Mouse (Mus musculus) thymus, postnatal 10 days (tissue): ENCODE results near the gene Msh3.
"Not testable (repeated sequence)": the region's sequence is repeated elsewhere in the genome, so short reads cannot be mapped to it uniquely, and the experiment has no call there.

Experiments
- DNase-seq, 2 experiments: peaks; one replicate each; pipeline ENCODE4 v3.0.0; 2021; ENCODE audit warnings: low spot score in 2 of 2

Msh3 gene

DNA sequence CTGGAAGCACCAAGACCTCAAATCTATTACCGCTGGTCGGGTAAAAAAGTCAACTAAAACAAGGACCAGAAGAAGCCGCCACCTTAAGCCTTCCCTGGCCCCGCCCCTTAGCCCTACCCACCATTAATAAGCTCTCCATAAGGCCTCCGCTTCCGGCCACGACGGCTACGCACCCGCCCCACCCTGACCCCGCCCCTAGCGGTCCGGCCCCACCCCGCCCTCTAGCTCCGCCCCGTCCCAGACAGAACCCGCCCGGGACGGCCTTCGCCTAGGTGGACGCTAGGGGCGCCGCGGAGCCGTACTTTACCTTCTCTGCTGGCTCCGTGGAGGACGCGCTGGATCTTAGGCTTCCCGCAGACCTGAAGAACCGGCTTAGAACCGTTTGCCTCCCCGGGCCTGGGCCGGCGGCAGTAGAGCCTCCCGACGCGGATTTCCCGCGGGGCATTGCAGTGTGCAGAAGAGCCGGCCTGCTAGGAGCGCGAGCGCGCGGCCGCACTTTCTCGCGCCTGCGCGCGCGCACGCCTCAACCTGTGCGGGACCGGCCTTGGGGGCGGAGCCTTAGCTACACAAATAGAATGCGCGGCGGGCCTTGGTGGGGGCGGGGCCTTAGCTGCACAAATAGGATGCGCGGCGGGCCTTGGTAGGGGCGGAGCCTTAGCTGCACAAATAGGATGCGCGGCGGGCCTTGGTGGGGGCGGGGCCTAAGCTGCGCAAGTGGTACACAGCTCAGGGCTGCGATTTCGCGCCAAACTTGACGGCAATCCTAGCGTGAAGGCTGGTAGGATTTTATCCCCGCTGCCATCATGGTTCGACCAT, at the start of gene Msh3, which contains the start of gene Dhfr:
Gene Msh3 (minus strand): TSS at position 548 of the 816 bp plus-strand sequence.
Gene Dhfr (plus strand): TSS at position 271 of the 816 bp plus-strand sequence.
- DNase-seq = peak; percentile 96 to 98

DNA sequence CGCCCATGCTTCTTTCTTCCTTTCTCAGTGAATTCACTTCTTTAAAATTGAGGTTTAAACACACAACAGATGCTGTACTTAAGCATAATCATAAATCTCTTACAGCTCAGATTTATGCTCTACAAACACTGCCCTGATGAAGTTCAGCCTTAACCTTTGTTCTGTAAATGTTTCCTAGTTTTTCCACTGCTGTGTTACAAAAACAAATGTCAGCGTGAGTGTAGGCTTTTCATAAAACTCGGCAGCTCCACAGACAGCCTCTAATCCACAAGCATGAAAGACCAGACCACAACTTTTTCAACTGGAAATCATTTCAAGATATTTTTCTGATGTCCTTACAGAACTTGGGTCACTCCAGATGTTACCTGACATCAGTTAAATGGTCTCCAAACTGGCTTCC, 48.7 kb upstream of the Msh3 start:
- no peak for DNase-seq

DNA sequence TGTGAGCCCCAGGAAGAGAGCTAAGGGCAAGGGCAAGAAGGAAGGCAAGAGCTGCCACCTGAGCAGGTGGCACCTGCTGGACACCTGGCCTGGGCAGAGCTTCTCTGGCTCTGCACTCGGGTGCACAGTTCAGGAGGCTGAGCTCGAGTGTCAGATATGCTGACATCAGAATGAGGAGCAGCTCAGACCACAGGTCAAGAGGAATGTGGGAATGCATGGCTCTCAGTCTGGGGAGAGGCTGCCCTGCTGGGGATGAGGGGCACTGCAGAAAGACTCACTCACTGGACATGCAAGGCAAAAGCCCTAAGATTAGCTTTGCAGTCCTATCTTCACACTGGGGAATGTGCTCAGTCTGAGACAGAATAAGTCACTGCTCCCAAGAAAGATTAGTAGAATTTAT, 47.3 kb upstream of the Msh3 start:
- no peak for DNase-seq

DNA sequence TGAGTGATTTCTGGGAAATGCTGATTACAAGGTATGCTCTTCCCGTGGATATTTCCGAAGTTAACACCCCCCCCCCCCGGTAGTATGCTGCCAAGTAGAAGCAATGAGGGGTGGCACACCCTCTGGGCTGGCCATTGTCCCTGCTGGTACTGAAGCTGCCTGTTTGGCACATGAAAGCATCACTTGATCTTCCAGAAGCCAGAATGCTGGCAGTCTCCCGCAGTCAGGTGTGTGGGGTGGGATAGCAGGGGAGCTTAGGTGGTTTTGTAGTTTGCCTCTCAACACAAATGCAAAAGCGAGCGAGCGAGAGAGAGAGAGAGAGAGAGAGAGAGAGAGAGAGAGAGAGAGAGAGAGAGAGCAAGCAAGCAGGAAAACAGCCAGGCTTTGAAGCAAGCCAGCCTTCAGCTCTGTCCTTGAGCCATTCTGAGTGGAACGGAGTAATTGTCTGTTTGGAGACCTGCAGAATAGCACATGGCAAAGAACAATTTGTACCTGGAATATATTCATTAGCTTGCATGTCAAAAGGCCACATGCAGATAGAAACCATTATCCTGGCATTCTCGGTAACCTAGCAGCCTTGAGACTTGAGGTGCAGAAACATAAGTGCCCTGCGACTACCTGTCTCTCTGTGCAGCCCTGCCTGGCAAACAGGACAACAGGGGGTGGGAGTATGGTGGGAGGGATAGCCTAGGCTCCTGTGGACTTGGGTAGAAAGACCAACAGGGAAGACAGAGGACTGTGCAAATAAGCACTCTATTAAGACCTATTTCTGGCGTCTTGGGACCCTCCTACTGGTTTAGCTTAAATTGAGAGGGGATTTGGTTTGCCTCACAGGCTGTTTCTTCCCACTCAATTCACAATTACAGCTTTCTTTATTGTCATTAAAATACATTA, 43.9 kb upstream of the Msh3 start:
- DNase-seq = no peak

DNA sequence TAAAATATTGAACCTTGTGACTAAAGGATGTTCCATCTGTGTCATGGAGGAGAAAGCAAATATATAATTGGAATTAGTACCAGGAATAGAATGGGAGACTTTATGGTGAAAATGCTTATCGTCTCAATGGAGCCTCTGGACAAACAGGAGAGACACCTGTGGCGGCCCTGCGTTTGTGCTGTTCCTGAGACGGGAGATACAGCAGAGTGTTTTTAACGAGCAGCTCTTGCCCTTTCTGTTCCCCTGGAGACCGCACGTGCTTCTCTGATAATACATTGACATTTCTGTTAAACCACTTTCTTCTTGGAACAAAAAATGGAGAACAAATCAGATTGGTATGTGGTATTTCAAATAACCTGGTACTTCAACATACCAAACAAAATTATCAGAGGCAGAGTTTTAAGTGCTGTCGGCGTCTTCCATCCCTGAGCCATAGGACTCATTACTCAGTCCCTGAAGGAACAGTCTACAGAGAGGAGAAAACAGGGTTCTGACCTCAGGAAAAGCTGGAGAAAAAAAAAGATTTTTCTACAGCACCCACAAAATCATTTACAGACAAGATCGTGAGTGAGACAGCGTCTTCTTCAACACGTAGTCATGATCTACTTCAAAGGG, 38.4 kb upstream of the Msh3 start:
- DNase-seq = no peak

DNA sequence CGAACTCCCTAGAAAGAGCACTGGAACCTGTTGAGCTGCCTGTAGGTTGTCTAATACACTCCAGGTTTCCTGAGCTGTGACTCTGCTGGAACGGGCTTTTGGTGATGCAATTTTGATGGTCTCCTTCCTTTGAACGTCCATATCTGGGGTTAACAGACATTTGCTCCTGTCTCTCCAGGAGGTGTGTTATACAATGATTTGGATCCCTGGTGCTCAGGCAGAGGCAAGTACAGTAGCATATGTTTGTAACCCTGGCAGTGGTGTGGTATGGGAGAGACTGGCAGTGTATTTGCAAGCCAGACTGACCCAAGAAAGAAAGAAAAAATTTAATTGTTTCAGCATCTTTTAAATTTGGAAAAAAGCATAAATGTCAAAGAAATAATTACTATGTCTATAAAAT, 32.6 kb upstream of the Msh3 start:
- DNase-seq = no peak

DNA sequence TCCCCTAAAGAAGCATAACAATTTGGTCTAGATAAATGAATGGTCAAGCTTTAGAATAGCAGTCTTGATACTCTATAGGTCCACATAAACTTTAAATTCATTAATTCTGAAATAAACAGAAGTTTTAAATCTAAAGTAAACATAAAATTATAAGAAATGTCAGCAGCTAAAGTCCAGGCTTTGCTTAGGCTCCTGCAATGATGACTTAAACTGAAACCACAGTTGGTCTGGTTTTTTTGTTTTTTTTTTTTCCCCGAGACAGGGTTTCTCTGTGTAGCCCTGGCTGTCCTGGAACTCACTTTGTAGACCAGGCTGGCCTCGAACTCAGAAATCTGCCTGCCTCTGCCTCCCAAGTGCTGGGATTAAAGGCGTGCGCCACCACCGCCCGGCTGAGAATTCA, 16.7 kb upstream of the Msh3 start:
- not testable (repeated sequence) for DNase-seq

DNA sequence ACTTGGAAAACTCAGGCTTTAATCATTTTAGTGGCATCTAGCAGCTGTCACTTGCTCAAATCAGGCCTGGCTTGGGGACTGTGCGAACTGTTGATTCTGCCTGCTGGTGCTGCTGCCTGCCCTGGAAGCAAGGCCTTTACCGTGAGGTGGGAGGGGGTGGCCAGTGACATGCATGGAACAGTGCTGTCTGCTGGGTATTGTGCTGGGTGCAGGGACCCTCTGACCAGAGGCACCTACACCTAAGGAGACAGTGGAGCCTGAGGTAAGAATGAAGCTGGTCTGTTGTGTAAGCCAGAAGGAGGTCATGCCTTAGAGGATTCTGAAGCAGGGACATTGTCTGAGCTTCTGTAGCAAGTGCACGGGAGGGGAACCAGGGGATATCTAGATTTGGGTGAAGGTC, 16.0 kb upstream of the Msh3 start:
- DNase-seq = no peak

DNA sequence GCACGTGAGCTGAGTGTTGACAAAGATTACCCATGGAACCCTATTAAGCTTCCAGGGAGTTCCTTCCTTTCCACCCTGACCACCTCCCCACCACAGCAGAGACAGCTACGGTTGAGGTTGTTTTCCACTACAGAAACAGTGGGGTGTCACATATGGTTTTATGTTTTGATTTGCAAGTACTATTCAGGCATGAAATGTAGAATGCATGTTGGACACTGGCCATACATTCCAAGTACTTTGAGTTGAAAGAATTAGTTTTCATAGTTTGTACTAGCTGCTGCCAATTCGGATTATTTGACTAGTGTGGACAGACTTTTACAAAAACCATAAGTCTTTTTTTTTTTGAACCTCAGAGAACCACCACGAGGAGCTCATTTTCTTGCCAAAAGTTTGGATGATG, 10.5 kb upstream of the Msh3 start:
- DNase-seq = no peak

DNA sequence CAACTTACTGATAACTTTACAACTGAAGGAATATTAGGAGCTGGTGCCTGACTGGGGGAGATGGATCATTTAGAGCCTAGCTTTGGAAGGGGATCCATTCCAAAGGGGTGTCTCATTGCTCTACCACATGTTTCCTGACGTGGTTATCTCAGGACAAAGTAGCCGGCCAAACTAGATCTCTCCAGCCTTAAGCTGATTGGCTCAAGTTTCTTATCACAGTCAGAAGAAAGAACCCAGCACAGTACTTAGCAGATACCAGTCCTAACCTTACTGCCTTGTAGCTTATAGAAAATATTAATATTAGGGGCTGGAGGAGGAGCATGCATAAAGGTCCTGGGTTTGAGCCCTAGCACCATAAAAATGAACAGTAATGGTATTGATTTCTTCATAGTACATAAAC, 6.8 kb upstream of the Msh3 start:
- no peak for DNase-seq

DNA sequence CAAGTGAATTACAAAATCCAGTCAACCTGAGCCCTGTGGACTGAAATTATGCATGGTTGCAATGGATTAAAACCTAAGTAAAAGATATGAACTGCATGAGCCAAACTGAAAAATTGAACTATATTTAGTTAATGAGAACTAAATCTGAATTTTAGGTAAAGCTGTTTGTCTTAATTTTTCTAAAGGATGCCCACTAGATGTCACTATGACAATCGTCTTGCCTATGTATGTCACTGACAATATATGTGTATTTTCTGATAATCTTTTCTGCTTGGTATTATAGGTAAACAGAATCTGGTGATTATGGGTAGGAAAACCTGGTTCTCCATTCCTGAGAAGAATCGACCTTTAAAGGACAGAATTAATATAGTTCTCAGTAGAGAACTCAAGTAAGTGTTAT, 2.8 kb upstream of the Msh3 start:
- DNase-seq = no peak

DNA sequence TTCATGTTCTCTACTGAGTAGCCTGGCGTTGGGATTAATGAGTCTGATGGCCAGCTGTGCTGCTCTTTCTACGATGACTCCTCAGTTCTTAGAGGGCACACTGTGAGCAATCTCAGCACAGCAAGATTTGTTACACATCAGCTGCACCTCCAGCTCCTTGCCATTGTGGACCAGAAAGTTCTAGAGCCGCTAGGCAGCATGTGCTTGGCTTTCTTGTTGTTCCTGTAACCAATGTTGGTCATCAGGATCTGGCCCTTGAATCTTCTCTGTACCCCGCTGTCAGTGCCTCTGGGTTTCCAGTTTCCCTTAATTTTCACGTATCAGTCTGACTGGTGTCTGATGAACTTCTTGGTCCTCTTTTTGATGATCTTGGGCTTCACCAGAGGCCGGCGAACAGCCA, 1.6 kb upstream of the Msh3 start:
- no peak for DNase-seq

DNA sequence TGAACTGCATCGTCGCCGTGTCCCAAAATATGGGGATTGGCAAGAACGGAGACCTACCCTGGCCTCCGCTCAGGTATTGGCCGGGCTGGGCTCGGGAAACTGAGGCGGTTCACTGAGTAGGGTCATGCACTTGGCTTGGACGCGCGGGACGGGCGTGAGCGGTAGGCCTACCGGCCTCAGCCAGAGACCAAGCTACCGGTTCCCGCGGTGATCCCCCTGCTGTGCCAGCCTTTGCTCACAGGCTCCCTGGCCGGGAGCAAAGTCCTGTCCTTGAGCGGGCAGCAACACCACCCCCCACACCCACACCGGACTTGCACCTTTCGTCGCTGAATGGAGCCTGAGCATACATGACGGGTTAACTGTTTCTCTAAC, 455 bp upstream of the Msh3 start:
- no peak for DNase-seq

DNA sequence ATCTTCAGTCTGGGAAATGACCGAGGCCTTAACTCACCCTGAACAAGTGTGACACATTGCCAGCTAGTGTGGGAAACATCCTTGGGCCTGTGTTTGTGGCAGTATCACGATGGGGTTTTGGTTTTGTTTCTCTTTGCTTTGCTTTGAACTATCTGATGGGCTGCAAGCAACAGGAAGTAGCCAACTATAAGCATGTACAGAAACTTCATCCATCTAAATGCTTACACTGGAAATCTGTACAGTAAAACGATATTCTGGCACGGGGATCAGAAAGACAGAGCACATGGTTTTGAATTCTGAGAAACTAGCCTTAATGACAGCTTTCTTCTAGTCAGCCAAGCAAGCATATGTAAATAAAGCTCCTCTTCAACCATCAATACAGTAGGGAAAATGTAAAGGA, 847 bp downstream of the Msh3 start:
- DNase-seq = no peak

DNA sequence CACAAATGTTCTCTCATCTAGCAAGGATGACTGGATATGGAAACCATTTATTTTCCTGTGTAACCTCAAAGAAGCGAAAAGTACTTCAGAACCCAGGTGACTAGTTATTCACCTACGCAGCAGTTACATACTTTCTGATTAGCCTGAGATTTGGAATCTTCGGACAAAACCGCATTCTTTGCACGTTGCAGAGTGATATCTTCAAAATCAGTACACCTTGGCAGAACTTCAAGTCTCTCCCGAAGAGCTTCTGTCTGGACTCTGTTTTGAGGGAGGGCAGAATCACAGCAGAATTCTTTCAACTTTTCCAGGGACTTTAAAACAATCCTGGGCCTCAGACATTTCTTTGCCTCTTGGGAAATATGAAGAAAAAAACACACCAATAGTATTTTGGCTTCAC, 3.7 kb downstream of the Msh3 start:
- DNase-seq = no peak

DNA sequence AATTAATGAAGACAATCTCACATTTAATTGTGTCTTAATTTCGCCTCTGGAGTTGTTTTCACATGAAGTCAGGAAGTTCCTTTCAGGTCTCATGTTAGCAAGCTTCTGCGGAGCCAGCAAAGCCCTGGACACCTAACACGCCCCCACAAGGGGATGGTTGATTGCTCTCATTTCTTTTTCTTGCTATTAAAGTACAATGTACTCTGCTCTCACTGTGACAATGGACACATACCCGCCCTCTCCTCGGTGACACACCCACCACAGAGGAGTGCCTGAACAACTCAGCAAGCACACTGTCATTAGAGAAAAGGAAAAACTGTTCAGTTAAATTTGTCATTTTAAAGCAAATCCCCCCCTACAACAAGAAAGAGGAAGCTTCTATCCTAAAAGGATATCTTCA, 8.5 kb downstream of the Msh3 start:
- no peak for DNase-seq

DNA sequence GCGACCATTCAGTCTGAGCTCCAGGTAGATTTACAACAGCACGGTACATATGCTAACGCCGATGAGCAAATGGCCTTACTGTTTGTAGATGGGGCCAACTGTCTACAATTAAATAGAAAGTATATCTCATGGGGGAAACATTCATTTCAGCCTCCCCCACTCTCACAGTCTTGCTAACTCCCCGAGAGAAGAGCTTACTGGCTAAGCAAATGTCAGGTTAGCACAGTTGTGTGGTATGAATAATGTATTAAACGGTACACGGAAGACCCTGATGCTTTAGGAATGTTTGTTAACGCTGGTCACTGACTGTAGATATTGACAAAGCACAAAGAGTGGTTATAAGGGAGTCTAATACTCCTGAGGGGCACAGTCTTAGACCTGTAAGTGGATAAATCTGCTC, 10.8 kb downstream of the Msh3 start:
- DNase-seq = no peak

DNA sequence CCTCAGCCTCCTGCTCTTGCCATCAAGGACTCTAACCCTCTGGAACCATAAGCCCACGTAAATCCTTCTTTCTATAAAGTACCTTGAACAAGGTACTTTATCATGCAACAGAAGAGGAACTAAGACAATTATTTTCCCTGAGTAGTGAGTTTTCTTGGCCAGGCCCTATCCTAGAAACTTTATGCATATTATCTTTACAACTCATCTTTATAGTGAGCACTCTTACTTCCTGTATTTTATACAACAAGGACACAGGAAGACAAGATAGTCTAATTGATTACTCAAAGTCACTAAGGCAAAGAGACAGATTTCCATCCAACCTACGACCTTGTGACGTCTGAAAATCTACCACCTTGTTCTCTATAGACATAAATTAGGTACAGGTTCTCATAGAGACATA, 15.0 kb downstream of the Msh3 start:
- no peak for DNase-seq

DNA sequence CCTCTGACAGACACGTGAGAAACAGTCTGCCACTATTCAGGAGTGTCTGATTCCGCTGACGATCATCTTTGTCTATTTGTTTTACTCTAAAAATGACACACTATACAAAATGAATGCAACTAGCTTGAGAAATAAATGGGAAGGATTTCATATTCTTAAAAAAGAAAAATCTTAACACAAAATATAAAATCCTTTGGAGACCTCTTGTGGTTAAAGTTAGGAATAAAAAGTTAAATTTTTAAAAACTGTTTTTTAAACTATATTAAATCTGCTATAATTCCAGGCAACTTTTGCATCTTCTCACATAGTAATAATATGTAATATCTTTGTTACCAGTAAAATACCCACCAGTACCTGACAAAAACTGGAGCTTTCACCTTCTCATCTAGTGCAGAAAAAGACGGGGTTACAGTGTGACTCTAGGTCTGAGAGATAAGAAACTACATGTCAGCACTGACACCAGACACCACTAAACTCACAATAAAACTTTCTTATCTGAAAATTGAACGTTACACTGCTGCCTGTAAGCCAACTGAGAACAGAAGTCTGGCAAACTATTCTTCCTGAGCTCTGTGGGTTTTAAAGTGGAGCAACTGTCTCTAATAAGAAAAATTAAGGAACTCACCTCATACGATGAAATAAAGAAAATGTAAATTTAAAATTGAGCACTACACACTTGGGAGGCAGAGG, 16.9 kb downstream of the Msh3 start:
- DNase-seq = no peak

DNA sequence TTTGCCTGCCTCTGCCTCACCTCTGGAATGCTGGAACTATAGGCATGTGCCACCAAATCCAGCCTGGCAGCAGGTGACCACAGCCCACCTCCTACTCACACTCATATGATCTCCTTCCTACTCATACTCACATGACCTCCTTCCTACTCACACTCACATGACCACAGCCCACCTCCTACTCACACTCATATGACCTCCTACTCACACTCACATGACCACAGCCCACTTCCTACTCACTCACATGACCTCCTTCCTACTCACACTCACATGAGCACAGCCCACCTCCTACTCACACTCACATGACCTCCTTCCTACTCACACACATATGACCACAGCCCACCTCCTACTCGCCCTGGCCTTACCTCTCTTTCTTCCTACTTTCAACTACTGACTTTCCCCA, 17.9 kb downstream of the Msh3 start:
- DNase-seq = no peak

DNA sequence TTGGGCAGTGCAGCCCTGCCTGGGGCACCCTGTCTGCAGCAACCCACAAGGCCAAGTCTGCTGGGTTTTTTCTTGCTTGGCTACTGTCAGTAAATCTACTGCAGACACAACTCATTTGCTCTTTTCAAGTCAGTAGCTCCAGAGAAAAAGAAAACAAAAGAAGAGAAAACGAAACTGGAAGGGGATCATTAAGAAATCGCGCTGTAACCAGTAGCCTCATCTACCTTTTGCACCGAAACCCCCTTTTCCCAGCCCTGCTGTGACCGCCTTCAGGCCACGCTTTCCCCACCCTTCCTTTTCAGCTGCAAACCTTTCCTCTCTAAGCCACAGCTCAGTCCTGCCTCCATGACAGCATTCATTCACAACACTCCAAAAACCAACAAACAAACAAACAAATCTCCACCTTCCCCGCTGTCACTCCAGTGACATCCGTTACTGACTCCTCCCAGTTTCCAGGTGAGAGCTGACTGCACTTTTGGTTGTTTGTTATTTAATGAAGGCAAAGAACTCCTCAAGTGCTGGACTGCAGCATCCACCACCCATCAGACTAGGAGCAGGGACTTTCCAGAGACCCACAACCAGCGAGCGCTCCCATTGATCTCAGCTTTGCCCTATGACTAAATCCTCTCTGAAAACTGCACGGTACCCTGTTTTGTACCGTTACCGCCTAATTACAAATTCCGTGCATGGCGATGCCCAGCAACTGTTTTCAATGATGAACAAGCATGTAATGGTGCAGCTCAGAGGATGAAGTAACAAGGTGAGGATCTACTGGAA, 22.5 kb downstream of the Msh3 start:
- DNase-seq = no peak
